Comparison of ENCODE assay signal across 9 mouse cellular contexts in the genomic region with DNA sequence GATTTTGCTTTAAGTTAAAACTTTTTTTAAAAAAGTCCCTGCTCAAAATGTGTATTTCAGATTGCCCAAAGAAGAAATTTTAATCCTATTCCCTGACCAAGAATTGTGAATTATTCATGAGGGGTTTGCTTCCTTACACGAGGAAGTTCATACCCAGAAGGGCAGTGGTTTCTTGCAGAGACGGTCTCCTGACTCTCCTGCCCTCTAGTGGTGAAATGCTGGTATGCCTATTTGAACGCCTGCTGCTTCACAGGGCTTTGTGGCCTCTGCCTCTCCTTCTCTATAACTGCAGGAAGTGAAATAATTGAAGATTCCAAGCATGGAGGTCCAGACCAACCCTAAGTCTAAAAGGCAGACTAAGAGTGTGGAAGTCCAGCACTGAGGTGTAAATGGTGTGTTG.
DNase-seq lines count a peak whose midpoint lies in the region; ATAC-seq and TF ChIP-seq lines count a peak whose summit lies in the region.
"Had no signal": no experiment of that assay in that cellular context is flagged by ENCODE, and none has a peak within 500 bp of the region (broad histone marks: within the 10 kb centered on the region; RNA-seq: fewer than 3 reads in every experiment).

No protein-coding gene starts in this region.

- no peak overlapping the region for H3K4me3 ChIP-seq in liver, embryonic 11.5 days (ENCODE audit: low read depth, low read length)
- H3K4me3 ChIP-seq in bone marrow, adult 2 months (replicated peaks; ENCODE audit: control insufficient read depth, low read depth, low read length): no peak overlapping the region
- H3K4me3 ChIP-seq in embryonic facial prominence, embryonic 11.5 days (ENCODE audit: low read depth, low read length): no peak overlapping the region
- H3K4me3 ChIP-seq: embryonic facial prominence, embryonic 15.5 days had no signal

- 25% methylated on average over 3 of the region's 3 CpGs for WGBS in liver, embryonic 11.5 days
- WGBS in bone marrow, adult 2 months: 10% methylated on average over 3 of the region's 3 CpGs
- 24% methylated on average over 3 of the region's 3 CpGs for WGBS in embryonic facial prominence, embryonic 11.5 days

- no peaks in the 10 kb centered on the region for H3K9me3 ChIP-seq in liver, embryonic 11.5 days (ENCODE audit: control insufficient read depth, low read length)
- no peaks in the 10 kb centered on the region; the same call in 1 of the 2 replicates for H3K9me3 ChIP-seq in embryonic facial prominence, embryonic 11.5 days (replicated peaks; ENCODE audit: control insufficient read depth, low read length)
- H3K9me3 ChIP-seq: embryonic facial prominence, embryonic 15.5 days had no signal

- ATAC-seq in liver, embryonic 11.5 days (replicated peaks; ENCODE audit: low FRiP score): no peak
- no peak for ATAC-seq in embryonic facial prominence, embryonic 11.5 days (replicated peaks; ENCODE audit: insufficient number of reproducible peaks, low FRiP score, low TSS enrichment, low read depth)
- ATAC-seq in monocyte, adult 5-6 weeks (replicated peaks; ENCODE audit: insufficient number of reproducible peaks, low FRiP score, low TSS enrichment, poor library complexity, severe bottlenecking): no peak

- TF ChIP-seq CTCF in bone marrow, adult 2 months (IDR thresholded peaks at IDR 0.05; ENCODE audit: control insufficient read depth, insufficient read depth, low read length): peak; percentile 45

- intact Hi-C loops in left cerebral cortex, postnatal 4 days (cut with DNase I): loop anchor here (10.0 kb wide), 2 partner anchors 780 to 970 kb away; no protein-coding TSS in a partner anchor

- no peak overlapping the region for H3K27ac ChIP-seq in liver, embryonic 11.5 days (ENCODE audit: low read depth, low read length)
- H3K27ac ChIP-seq in bone marrow, adult 2 months (ENCODE audit: control insufficient read depth, insufficient read depth, low read depth, low read length, poor library complexity): no peak overlapping the region
- H3K27ac ChIP-seq in embryonic facial prominence, embryonic 11.5 days (replicated peaks; ENCODE audit: low read depth, low read length): no peak overlapping the region
- H3K27ac ChIP-seq: embryonic facial prominence, embryonic 15.5 days had no signal

- peak; percentile 55 for DNase-seq in liver
- DNase-seq in liver, embryonic 11.5 days (ENCODE audit: low spot score): no peak
- DNase-seq in embryonic facial prominence, embryonic 11.5 days (ENCODE audit: low spot score): peak; percentile 86
- DNase-seq in induced T-regulatory cell, adult 2 months (ENCODE audit: low read depth): peak; percentile 17
- peak; percentile 64 for DNase-seq in left cerebral cortex, postnatal 4 days
- DNase-seq in ovary, adult 18-20 months (ENCODE audit: low spot score): peak; percentile 31

- H3K4me1 ChIP-seq in liver, embryonic 11.5 days (replicated peaks; ENCODE audit: control insufficient read depth, insufficient read depth, low read length): no peaks in the 10 kb centered on the region
- H3K4me1 ChIP-seq in bone marrow, adult 2 months (ENCODE audit: control insufficient read depth, insufficient read depth, low read length): no peaks in the 10 kb centered on the region
- no peaks in the 10 kb centered on the region for H3K4me1 ChIP-seq in embryonic facial prominence, embryonic 11.5 days (ENCODE audit: control insufficient read depth, insufficient read depth, low read length)
- H3K4me1 ChIP-seq: embryonic facial prominence, embryonic 15.5 days had no signal

- TF ChIP-seq POLR2A in bone marrow, adult 2 months (IDR thresholded peaks at IDR 0.05; ENCODE audit: borderline replicate concordance, control insufficient read depth, low read depth, low read length): no peak

- no peaks in the 10 kb centered on the region for H3K36me3 ChIP-seq in liver, embryonic 11.5 days (ENCODE audit: control insufficient read depth, insufficient read depth, low read length)
- H3K36me3 ChIP-seq in embryonic facial prominence, embryonic 11.5 days (replicated peaks; ENCODE audit: control insufficient read depth, insufficient read depth, low read depth, low read length): no peaks in the 10 kb centered on the region
- H3K36me3 ChIP-seq: embryonic facial prominence, embryonic 15.5 days had no signal

- H3K4me2 ChIP-seq in liver, embryonic 11.5 days: no peak overlapping the region
- no peak overlapping the region for H3K4me2 ChIP-seq in embryonic facial prominence, embryonic 11.5 days (ENCODE audit: low read depth, low read length)
- H3K4me2 ChIP-seq: embryonic facial prominence, embryonic 15.5 days had no signal

- H3K27me3 ChIP-seq in liver, embryonic 11.5 days (replicated peaks; ENCODE audit: control insufficient read depth, insufficient read depth, low read length): no peaks in the 10 kb centered on the region
- no peaks in the 10 kb centered on the region for H3K27me3 ChIP-seq in embryonic facial prominence, embryonic 11.5 days (ENCODE audit: control insufficient read depth, insufficient read depth, low read length)
- H3K27me3 ChIP-seq: embryonic facial prominence, embryonic 15.5 days had no signal

- H3K9ac ChIP-seq in liver, embryonic 11.5 days (ENCODE audit: low read depth, low read length): no peak overlapping the region
- H3K9ac ChIP-seq in embryonic facial prominence, embryonic 11.5 days (replicated peaks; ENCODE audit: low read length): no peak overlapping the region
- H3K9ac ChIP-seq: embryonic facial prominence, embryonic 15.5 days had no signal
